Mouse (Mus musculus) liver, adult 2 months (tissue): ENCODE results near the gene Egln1. TPM values are rescaled to one million over a fixed set of nuclear protein-coding genes. Genes with fewer than 3 reads are reported as not detected.

Experiments
- DNase-seq: peaks from one replicate; pipeline ENCODE4 v3.0.0-alpha.2; 2011; ENCODE audit warnings: low read depth, low spot score; ENCODE audit errors: extremely low read depth
- H3K27ac ChIP-seq: fragments of 200-500 bp; replicated peaks from 2 replicates; pipeline ENCODE4 v1.5.1; 2012; ENCODE audit warnings: low read depth, mild to moderate bottlenecking, control low read depth, inconsistent platforms, low read length; ENCODE audit not compliant: insufficient read depth
- H3K27me3 ChIP-seq: fragments of 200-500 bp; 2 replicates; pipeline ENCODE4 v1.6.1; 2012; ENCODE audit warnings: mild to moderate bottlenecking, moderate library complexity, low read length, inconsistent platforms; ENCODE audit not compliant: control insufficient read depth, insufficient read depth
- H3K36me3 ChIP-seq: fragments of 200-500 bp; 2 replicates; pipeline ENCODE4 v1.6.1; 2012; ENCODE audit warnings: low read length, inconsistent platforms; ENCODE audit not compliant: control insufficient read depth, insufficient read depth
- H3K4me1 ChIP-seq: fragments of 200-500 bp; 2 replicates; pipeline ENCODE4 v1.6.1; 2011; ENCODE audit warnings: low read length; ENCODE audit not compliant: control insufficient read depth, insufficient read depth
- H3K4me3 ChIP-seq: fragments of 200-500 bp; 2 replicates; pipeline ENCODE4 v1.5.1; 2011; ENCODE audit warnings: low read depth, mild to moderate bottlenecking, control low read depth, low read length, moderate library complexity; ENCODE audit not compliant: insufficient read depth
- H3K79me2 ChIP-seq: fragments of 200-500 bp; 2 replicates; pipeline ENCODE4 v1.6.1; 2012; ENCODE audit warnings: inconsistent platforms, mild to moderate bottlenecking, low read length, moderate library complexity; ENCODE audit not compliant: control insufficient read depth, insufficient read depth
- H3K9ac ChIP-seq: fragments of 200-500 bp; 2 replicates; pipeline ENCODE4 v1.6.1; 2012; ENCODE audit warnings: low read depth, mild to moderate bottlenecking, control low read depth, inconsistent platforms, low read length
- CTCF ChIP-seq: fragments of 200-500 bp; IDR thresholded peaks from 2 replicates; pipeline ENCODE4 v1.5.1; 2011; ENCODE audit warnings: low read depth, low read length, control low read depth
- POLR2A ChIP-seq: fragments of 200-500 bp; IDR thresholded peaks from 2 replicates; pipeline ENCODE4 v1.6.1; 2011; ENCODE audit warnings: low read length, control low read depth; ENCODE audit not compliant: insufficient read depth; ENCODE audit errors: extremely low read depth
- WGBS: fragments of 180-500 bp; shearing (Covaris S2); methylation state at CpG from one replicate; pipeline ENCODE4 v1.1.7; 2018; 5-methylcytosine and 5-hydroxymethylcytosine counted together
- polyA plus RNA-seq: library from polyadenylated mRNA; depleted of rRNA; stranded (reverse); fragments of >200 nt; gene quantifications from 2 replicates; pipeline ENCODE4 v1.2.3, GENCODE M21; 2012
- total RNA-seq: library from RNA; depleted of rRNA; stranded (reverse); fragments of >200 nt; gene quantifications from 2 replicates; pipeline ENCODE4 v1.2.3, GENCODE M21; 2014

Egln1 gene
- total and polyA plus RNA-seq, 2 experiments = 11.2 to 12.1 TPM

- 92% methylated on average over 8 of the region's 8 CpGs for WGBS
- no peak for DNase-seq
These were observed 15.8 kb upstream of the Egln1 start for GRCm38 (mm10) chr8:124964966-124965365.

GRCm38 (mm10) chr8:124963246-124963645 is 14.1 kb upstream of the Egln1 start:
- DNase-seq = no peak
- H3K27ac ChIP-seq = no peak overlapping the region
- H3K4me1 ChIP-seq = no peaks in the 10 kb centered on the region
- no peaks in the 10 kb centered on the region for H3K79me2 ChIP-seq
- no peaks in the 10 kb centered on the region for H3K36me3 ChIP-seq
- H3K27me3 ChIP-seq = no peaks in the 10 kb centered on the region
- no peak overlapping the region for H3K9ac ChIP-seq
- no peak for TF ChIP-seq POLR2A
- no peak for TF ChIP-seq CTCF
- 63% methylated on average over 5 of the region's 5 CpGs for WGBS
- H3K4me3 ChIP-seq = no peak overlapping the region

More at GRCm38 (mm10) chr8:124964966-124965365, 15.8 kb upstream of the Egln1 start:
- H3K27me3 ChIP-seq = no peaks in the 10 kb centered on the region
- H3K27ac ChIP-seq = no peak overlapping the region
- TF ChIP-seq POLR2A (no peak), CTCF (no peak)
- no peaks in the 10 kb centered on the region for H3K4me1 ChIP-seq
- H3K9ac ChIP-seq = no peak overlapping the region
- no peaks in the 10 kb centered on the region for H3K79me2 ChIP-seq
- no peaks in the 10 kb centered on the region for H3K36me3 ChIP-seq
- H3K4me3 ChIP-seq = no peak overlapping the region

GRCm38 (mm10) chr8:124960226-124960880 is 11.2 kb upstream of the Egln1 start:
- Histone ChIP-seq H3K27ac (no peak overlapping the region), H3K4me1 (no peaks in the 10 kb centered on the region), H3K36me3 (no peaks in the 10 kb centered on the region), H3K9ac (no peak overlapping the region), H3K79me2 (no peaks in the 10 kb centered on the region), H3K4me3 (no peak overlapping the region), H3K27me3 (no peaks in the 10 kb centered on the region)
- DNase-seq = no peak
- 38% methylated on average over 8 of the region's 8 CpGs for WGBS
- TF ChIP-seq CTCF = no peak

GRCm38 (mm10) chr8:124959462-124960225 is 10.5 kb upstream of the Egln1 start:
- Histone ChIP-seq H3K79me2 (no peaks in the 10 kb centered on the region), H3K4me1 (no peaks in the 10 kb centered on the region), H3K36me3 (no peaks in the 10 kb centered on the region), H3K9ac (no peak overlapping the region), H3K4me3 (no peak overlapping the region), H3K27me3 (no peaks in the 10 kb centered on the region), H3K27ac (no peak overlapping the region)
- 63% methylated on average over 8 of the region's 8 CpGs for WGBS
- DNase-seq = no peak
- TF ChIP-seq CTCF = no peak
- TF ChIP-seq POLR2A = no peak

- Histone ChIP-seq H3K27ac (no peak overlapping the region), H3K79me2 (no peaks in the 10 kb centered on the region), H3K4me1 (peaks cover 5% of the 10 kb centered on the region; the same call in 1 of the 2 replicates), H3K9ac (no peak overlapping the region), H3K36me3 (no peaks in the 10 kb centered on the region), H3K27me3 (no peaks in the 10 kb centered on the region), H3K4me3 (no peak overlapping the region)
- DNase-seq = no peak
- no peak for TF ChIP-seq CTCF
- no peak for TF ChIP-seq POLR2A
- WGBS = 78% methylated on average over 8 of the region's 8 CpGs
These were observed 5.5 kb upstream of the Egln1 start for GRCm38 (mm10) chr8:124954572-124955082.
